Mouse (Mus musculus) neural tube, embryonic 11.5 days (tissue): Measurements from ENCODE around the gene Socs3. TPM values are rescaled to one million over a fixed set of nuclear protein-coding genes. Genes with fewer than 3 reads are reported as not detected.

ENCODE experiments used
- ATAC-seq: fragments of 200-750 bp; cut with Nextera tagmentation; 2 replicates; pipeline ENCODE4 v1.8.0; 2017; ENCODE audit warnings: moderate number of reproducible peaks, mild to moderate bottlenecking, moderate TSS enrichment, moderate library complexity; ENCODE audit not compliant: insufficient read depth, low FRiP score, low TSS enrichment
- DNase-seq: peaks from one replicate; pipeline ENCODE4 v3.0.0-alpha.2; 2015; ENCODE audit warnings: low spot score
- H3K27ac ChIP-seq: fragments of 300-500 bp; sonication (generic); 2 replicates; pipeline ENCODE4 v1.5.1; 2014; ENCODE audit warnings: low read depth, mild to moderate bottlenecking, low read length
- H3K27me3 ChIP-seq: fragments of 300-500 bp; sonication (generic); 2 replicates; pipeline ENCODE4 v1.6.1; 2014; ENCODE audit warnings: mild to moderate bottlenecking, low read length, mixed read lengths; ENCODE audit not compliant: control insufficient read depth, insufficient read depth
- H3K36me3 ChIP-seq: fragments of 300-500 bp; sonication (generic); 2 replicates; pipeline ENCODE4 v1.6.1; 2014; ENCODE audit warnings: mild to moderate bottlenecking, low read length, moderate library complexity, mixed read lengths; ENCODE audit not compliant: control insufficient read depth, insufficient read depth
- H3K4me1 ChIP-seq: fragments of 300-500 bp; sonication (generic); 2 replicates; pipeline ENCODE4 v1.6.1; 2014; ENCODE audit warnings: low read length, mixed read lengths; ENCODE audit not compliant: control insufficient read depth, insufficient read depth
- H3K4me2 ChIP-seq: fragments of 300-500 bp; sonication (generic); 2 replicates; pipeline ENCODE4 v1.6.1; 2014; ENCODE audit warnings: low read depth, mild to moderate bottlenecking, moderate library complexity
- H3K4me3 ChIP-seq: fragments of 300-500 bp; sonication (generic); 2 replicates; pipeline ENCODE4 v1.5.1; 2014; ENCODE audit warnings: low read depth, low read length
- H3K9ac ChIP-seq: fragments of 300-500 bp; sonication (generic); 2 replicates; pipeline ENCODE4 v1.6.1; 2014; ENCODE audit warnings: mild to moderate bottlenecking, low read length
- H3K9me3 ChIP-seq: fragments of 300-500 bp; sonication (generic); 2 replicates; pipeline ENCODE4 v1.6.1; 2016; ENCODE audit warnings: low read length; ENCODE audit not compliant: control insufficient read depth
- whole genome bisulfite sequencing: fragments of 180-500 bp; shearing (Covaris S2); extraction: QIAGEN DNeasy Blood & Tissue Kit; methylation state at CpG from one replicate; pipeline ENCODE4 v1.1.7; 2014; 5-methylcytosine and 5-hydroxymethylcytosine counted together
- polyA plus RNA-seq: library from polyadenylated mRNA; unstranded; fragments of >200 nt; fragmentation: Nextera tagmentation; extraction: Ambion mirVana; gene quantifications from 2 replicates; pipeline ENCODE4 v1.2.1, GENCODE M21; 2014

Socs3 gene
- polyA plus RNA-seq, 1 experiment from 2014 or later = 5.1 TPM

DNA sequence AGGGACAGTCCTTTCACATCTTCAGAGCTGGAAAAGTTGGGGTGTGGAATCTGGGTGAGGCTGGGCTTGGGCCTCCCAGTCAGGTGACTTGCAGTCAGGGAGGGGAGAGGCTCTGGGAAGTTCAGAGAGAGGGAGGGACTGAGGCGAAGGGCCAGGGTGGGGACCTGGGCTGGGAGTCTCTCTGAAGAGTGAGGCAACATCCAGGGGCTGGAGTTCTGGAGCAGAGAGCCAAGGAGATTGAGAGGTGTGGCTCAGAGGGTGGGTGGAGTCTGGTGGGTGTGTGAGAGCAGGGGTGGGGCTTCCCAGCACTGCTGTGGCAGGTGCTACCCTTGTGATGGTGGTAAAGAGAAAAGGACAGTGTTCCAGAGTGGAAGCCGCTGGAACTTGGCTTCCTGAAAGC lies 35.7 kb downstream of the Socs3 start:
- H3K4me1 ChIP-seq = peaks cover 25% of the 10 kb centered on the region

DNA sequence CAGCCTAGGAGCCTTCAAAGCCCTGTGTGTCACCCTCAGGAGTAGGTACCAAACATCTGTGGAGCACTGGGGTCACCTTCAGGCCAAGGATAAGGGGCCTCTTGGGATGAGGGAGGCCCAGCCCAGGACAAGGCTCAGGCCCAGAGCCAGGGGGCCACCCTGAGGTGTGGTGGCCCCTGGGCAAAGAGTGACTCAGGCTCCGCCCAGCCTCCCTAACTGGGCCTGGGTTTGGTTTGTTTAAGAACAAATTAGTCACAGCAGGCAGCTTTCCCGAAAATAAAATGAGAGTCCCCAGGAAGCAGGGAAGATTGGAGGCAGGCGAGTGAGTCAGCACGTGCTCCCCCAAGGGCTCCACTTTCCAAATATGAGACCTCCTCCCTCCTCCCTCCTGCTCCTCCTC lies 37.7 kb downstream of the Socs3 start:
- Histone ChIP-seq H3K4me1 (peaks cover 25% of the 10 kb centered on the region), H3K9me3 (no peaks in the 10 kb centered on the region), H3K4me3 (no peak overlapping the region), H3K27me3 (peaks cover 14% of the 10 kb centered on the region), H3K9ac (no peak overlapping the region), H3K4me2 (no peak overlapping the region), H3K36me3 (no peaks in the 10 kb centered on the region), H3K27ac (no peak overlapping the region)
- DNase-seq (no peak), ATAC-seq (no peak)
- WGBS = 19% methylated on average over 4 of the region's 4 CpGs

More for the DNA sequence above, 35.7 kb downstream of the Socs3 start:
- Histone ChIP-seq H3K4me2 (no peak overlapping the region), H3K27ac (no peak overlapping the region), H3K36me3 (no peaks in the 10 kb centered on the region), H3K9ac (no peak overlapping the region), H3K9me3 (no peaks in the 10 kb centered on the region), H3K27me3 (peaks cover 14% of the 10 kb centered on the region), H3K4me3 (no peak overlapping the region)
- no peak for ATAC-seq
- 27% methylated on average over 2 of the region's 2 CpGs for WGBS
- DNase-seq = no peak

DNA sequence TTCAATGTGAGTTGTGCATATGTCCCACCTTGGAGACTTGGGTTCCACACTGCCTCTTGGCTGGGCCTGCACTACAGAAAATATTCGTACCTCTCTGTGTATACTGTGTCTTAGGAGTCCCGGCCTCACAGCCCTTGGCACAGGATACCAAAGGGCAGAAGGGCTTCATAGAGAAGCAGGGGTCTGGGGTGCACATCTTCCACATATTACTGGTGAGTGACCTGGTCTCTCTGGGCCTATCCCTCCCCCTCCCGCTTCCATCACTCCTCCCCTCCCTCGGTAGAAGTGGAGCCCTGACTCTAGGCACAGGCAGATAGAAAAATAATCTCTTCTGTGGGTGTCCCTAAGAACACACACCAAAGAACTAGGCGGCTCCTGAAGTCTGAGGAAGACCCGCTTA lies 38.3 kb downstream of the Socs3 start:
- DNase-seq = no peak
- Histone ChIP-seq H3K36me3 (no peaks in the 10 kb centered on the region), H3K9me3 (no peaks in the 10 kb centered on the region), H3K27ac (no peak overlapping the region), H3K27me3 (peaks cover 14% of the 10 kb centered on the region), H3K9ac (no peak overlapping the region), H3K4me2 (no peak overlapping the region), H3K4me1 (peaks cover 25% of the 10 kb centered on the region), H3K4me3 (no peak overlapping the region)
- WGBS = 55% methylated on average over 6 of the region's 6 CpGs
- ATAC-seq = no peak

DNA sequence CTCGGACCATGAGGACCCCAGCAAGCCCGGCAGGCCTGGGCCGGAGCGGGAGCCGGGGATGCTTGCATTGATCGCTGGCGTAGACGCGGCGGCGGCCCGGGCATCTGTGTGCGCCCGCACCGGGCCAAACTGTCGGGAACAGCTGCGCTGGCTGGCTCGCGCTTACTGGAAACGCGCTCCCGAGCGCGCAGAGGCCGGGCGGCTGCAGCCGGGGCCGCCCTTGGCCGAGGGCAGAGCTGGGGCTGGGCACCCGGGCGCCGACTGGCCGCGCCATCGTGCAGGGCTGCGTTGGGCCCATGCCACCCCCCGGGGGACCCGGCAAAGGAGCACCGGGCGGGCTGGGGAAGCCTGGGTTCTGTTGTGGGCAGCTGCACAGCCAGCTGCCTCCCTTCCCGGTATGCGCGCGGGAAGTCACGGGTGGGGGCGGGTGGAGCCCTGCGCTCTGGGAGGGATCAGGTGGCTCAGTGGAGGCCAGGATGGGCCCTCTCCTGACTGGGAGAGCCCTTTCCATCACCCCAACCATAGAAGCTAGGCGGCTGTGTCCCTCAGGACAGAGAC lies 39.0 kb downstream of the Socs3 start:
- peak; percentile 45; the same call in 1 of the 2 replicates for ATAC-seq
- peak overlapping the region; percentile 37 for H3K4me3 ChIP-seq
- WGBS = 1% methylated on average over 42 of the region's 48 CpGs
- H3K4me2 ChIP-seq = peak overlapping the region; percentile 87
- H3K9me3 ChIP-seq = no peaks in the 10 kb centered on the region
- H3K9ac ChIP-seq = peak overlapping the region; percentile 60
- no peak overlapping the region for H3K27ac ChIP-seq
- peaks cover 14% of the 10 kb centered on the region for H3K27me3 ChIP-seq
- H3K36me3 ChIP-seq = no peaks in the 10 kb centered on the region
- H3K4me1 ChIP-seq = peaks cover 25% of the 10 kb centered on the region
- peak; percentile 79 for DNase-seq

DNA sequence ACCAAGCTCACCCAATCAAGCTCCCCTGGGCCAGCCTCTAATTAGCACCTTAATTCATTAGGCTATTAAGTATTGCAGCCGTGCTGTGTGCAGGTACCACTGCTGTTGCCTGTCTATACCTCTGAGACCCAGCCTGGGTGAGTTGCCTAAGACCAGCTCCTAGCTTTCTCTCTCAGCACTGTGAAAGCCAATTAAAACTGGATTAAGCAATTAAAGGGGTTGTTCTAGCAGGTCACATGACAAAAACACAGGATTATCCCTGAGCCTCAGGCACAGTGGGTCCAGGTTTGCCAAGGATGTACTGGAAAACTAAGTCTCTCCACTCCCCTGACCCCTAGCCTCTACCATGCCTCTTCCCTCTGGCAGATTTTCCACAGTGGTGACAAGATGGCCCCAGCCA lies 44.3 kb downstream of the Socs3 start:
- H3K4me3 ChIP-seq = no peak overlapping the region

DNA sequence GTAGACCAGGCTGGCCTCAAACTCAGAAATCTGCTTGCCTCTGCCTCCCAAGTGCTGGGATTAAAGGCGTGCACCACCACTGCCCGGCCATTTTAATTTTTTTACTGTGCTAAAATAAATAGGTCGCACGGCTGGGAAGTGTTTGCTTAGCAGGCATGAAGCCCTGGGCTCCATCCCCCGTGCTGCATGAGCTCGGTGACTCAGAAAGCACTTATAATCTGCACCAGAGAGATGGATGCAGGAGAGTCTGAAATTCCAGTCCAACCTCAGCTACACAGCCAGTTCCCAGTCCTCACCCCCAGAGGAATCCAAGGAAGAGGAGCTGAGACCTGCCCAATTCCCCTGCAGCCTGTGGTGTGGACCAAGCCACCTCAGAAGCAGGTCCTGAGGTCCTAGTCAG lies 45.4 kb downstream of the Socs3 start:
- no peaks in the 10 kb centered on the region for H3K36me3 ChIP-seq
- H3K9ac ChIP-seq = no peak overlapping the region
- ATAC-seq (no peak), DNase-seq (no peak)
- H3K9me3 ChIP-seq = no peaks in the 10 kb centered on the region
- H3K4me3 ChIP-seq = no peak overlapping the region
- no peak overlapping the region for H3K4me2 ChIP-seq
- H3K4me1 ChIP-seq = no peaks in the 10 kb centered on the region
- no peak overlapping the region for H3K27ac ChIP-seq
- WGBS = 78% methylated on average over 6 of the region's 6 CpGs
- no peaks in the 10 kb centered on the region for H3K27me3 ChIP-seq

More for the DNA sequence above, 44.3 kb downstream of the Socs3 start:
- DNase-seq (no peak), ATAC-seq (no peak)
- Histone ChIP-seq H3K36me3 (no peaks in the 10 kb centered on the region), H3K27me3 (peaks cover 3% of the 10 kb centered on the region), H3K4me2 (no peak overlapping the region), H3K27ac (no peak overlapping the region), H3K4me1 (no peaks in the 10 kb centered on the region; the same call in 1 of the 2 replicates), H3K9ac (no peak overlapping the region), H3K9me3 (no peaks in the 10 kb centered on the region)
- 66% methylated on average over 1 of the region's 1 CpGs for WGBS

DNA sequence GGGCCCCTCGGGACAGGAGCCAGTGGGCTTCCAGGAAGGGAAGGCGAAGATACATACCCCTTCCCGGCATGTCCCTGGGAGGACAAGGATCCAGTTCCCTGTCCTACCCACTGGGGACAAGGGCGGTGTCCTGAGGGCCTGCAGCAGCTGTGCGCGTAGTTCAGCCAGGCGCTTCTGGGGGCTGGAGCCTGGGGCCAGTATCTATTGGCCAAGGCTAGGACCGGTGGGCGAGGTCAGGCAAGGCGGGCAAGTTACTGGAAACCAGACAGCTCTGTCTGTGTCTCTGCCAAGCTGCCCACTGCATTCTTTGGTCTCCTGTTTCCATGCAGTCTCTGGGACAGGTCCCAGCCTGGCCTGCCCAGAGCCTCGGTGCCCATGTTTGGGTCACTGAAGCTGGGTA lies 46.6 kb downstream of the Socs3 start:
- Histone ChIP-seq H3K27me3 (no peaks in the 10 kb centered on the region), H3K4me1 (peaks cover 4% of the 10 kb centered on the region), H3K4me3 (no peak overlapping the region), H3K9ac (no peak overlapping the region), H3K27ac (no peak overlapping the region), H3K36me3 (no peaks in the 10 kb centered on the region), H3K9me3 (no peaks in the 10 kb centered on the region), H3K4me2 (no peak overlapping the region)
- no peak for ATAC-seq
- 89% methylated on average over 11 of the region's 11 CpGs for WGBS
- no peak for DNase-seq

DNA sequence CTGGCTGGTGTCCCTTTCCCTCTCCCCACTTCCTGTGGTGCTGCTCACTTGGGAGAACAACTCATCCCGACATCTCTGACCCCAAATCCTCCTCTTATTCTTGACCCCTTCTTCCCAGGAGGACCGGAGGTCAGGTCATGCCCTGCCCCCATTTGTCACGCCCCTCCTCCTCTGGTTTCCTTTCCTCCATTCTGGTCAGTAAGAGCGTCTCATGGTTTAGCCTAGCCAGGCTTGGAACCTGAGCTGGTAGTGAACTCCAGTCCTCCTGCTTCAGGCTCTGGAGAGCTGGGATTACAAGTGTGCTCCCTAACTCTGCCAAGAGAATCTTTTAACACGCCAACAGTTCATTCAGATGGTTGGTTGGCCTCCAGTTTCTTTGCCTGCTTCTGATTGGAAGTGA lies 50.6 kb downstream of the Socs3 start:
- H3K4me1 ChIP-seq = peaks cover 4% of the 10 kb centered on the region
- H3K4me2 ChIP-seq = no peak overlapping the region
- peaks cover 4% of the 10 kb centered on the region; the same call in 1 of the 2 replicates for H3K9me3 ChIP-seq
- ATAC-seq (no peak), DNase-seq (no peak)
- H3K27me3 ChIP-seq = no peaks in the 10 kb centered on the region
- H3K27ac ChIP-seq = no peak overlapping the region
- no peak overlapping the region for H3K9ac ChIP-seq
- no peaks in the 10 kb centered on the region; the same call in 1 of the 2 replicates for H3K36me3 ChIP-seq
- H3K4me3 ChIP-seq = no peak overlapping the region
- 14% methylated on average over 5 of the region's 5 CpGs for WGBS

DNA sequence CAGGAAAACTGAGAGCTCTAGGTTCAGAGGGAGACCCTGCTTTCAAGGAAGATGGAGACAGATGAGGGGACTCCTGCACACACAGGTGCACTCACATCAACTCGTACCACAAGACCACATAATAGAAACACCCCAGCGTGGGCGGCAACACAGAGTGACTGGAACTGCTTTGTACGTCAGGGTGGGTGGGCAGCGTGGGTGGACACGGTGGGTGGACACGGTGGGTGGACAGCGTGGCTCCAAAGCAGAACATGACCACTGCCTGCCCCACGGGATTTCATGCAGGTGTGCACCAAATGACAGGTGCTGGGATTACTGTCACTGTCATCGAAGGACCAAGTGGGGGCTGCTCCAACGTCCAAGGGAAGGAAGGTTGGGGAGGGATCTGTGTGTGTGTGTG lies 51.3 kb downstream of the Socs3 start:
- Histone ChIP-seq H3K36me3 (no peaks in the 10 kb centered on the region; the same call in 1 of the 2 replicates), H3K9ac (no peak overlapping the region), H3K4me1 (peaks cover 4% of the 10 kb centered on the region), H3K27me3 (no peaks in the 10 kb centered on the region), H3K9me3 (peaks cover 4% of the 10 kb centered on the region; the same call in 1 of the 2 replicates), H3K4me2 (no peak overlapping the region), H3K27ac (no peak overlapping the region), H3K4me3 (no peak overlapping the region)
- DNase-seq (no peak), ATAC-seq (no peak)
- WGBS = 78% methylated on average over 11 of the region's 11 CpGs
